Mouse (Mus musculus): ENCODE measurements around the gene Akr1b7.
A peak's percentile ranks its signal among the peaks of the same experiment; 100 is the strongest.
"Not testable (repeated sequence)": the region's sequence is repeated elsewhere in the genome, so short reads cannot be mapped to it uniquely, and the experiment has no call there.

Akr1b7 gene

GRCm38 (mm10) chr6:34412023-34412422, at the start of gene Akr1b7:
Akr1b7 (plus strand) TSS chr6:34412334.
- peak in 1 of 2 experiments; percentile 5 for DNase-seq

- DNase-seq, result no peak
These were observed 47.7 kb upstream of the Akr1b7 start for GRCm38 (mm10) chr6:34364217-34365136.

- DNase-seq, result no peak
These were observed 44.1 kb upstream of the Akr1b7 start for GRCm38 (mm10) chr6:34367998-34368397.

- no peak for DNase-seq
These were observed 42.1 kb upstream of the Akr1b7 start for GRCm38 (mm10) chr6:34370081-34370480.

GRCm38 (mm10) chr6:34371700-34372351, 40.3 kb upstream of the Akr1b7 start:
- DNase-seq, result peak; percentile 78 to 87

- no peak for DNase-seq
These were observed 38.3 kb upstream of the Akr1b7 start for GRCm38 (mm10) chr6:34373841-34374240.

GRCm38 (mm10) chr6:34375888-34376287, 36.2 kb upstream of the Akr1b7 start:
- DNase-seq, result not testable (repeated sequence)

- DNase-seq, result no peak
These were observed 28.7 kb upstream of the Akr1b7 start for GRCm38 (mm10) chr6:34383401-34383800.

- peak; percentile 76 to 80 for DNase-seq
These were observed 27.9 kb upstream of the Akr1b7 start, which contains the start of gene Akr1b10 for GRCm38 (mm10) chr6:34384110-34384661. Akr1b10 (plus strand) TSS chr6:34384218.

- peak; percentile 12 to 48 for DNase-seq
These were observed 27.3 kb upstream of the Akr1b7 start for GRCm38 (mm10) chr6:34384701-34385370.

- DNase-seq, result no peak
These were observed 23.5 kb upstream of the Akr1b7 start for GRCm38 (mm10) chr6:34388420-34389156.

GRCm38 (mm10) chr6:34395897-34396296, 16.2 kb upstream of the Akr1b7 start:
- no peak for DNase-seq

- no peak for DNase-seq
These were observed 13.7 kb upstream of the Akr1b7 start for GRCm38 (mm10) chr6:34398431-34398830.

GRCm38 (mm10) chr6:34399606-34400220, 12.4 kb upstream of the Akr1b7 start:
- no peak for DNase-seq

GRCm38 (mm10) chr6:34400696-34401095, 11.4 kb upstream of the Akr1b7 start:
- no peak for DNase-seq

- no peak for DNase-seq
These were observed 5.4 kb upstream of the Akr1b7 start for GRCm38 (mm10) chr6:34406746-34407145.

GRCm38 (mm10) chr6:34407403-34407802, 4.7 kb upstream of the Akr1b7 start:
- DNase-seq, result no peak

GRCm38 (mm10) chr6:34412688-34413087, 554 bp downstream of the Akr1b7 start:
- no peak for DNase-seq

GRCm38 (mm10) chr6:34413386-34413785, 1.3 kb downstream of the Akr1b7 start:
- not testable (repeated sequence) for DNase-seq

GRCm38 (mm10) chr6:34416521-34416920, 4.4 kb downstream of the Akr1b7 start:
- no peak for DNase-seq

GRCm38 (mm10) chr6:34419071-34419470, 6.9 kb downstream of the Akr1b7 start:
- DNase-seq, result no peak

GRCm38 (mm10) chr6:34439006-34439405, 26.9 kb downstream of the Akr1b7 start:
- no peak for DNase-seq
